Mouse (Mus musculus) myocyte (in vitro differentiated cells): ENCODE data around the gene Gm20388.

Source experiments
- CEBPB ChIP-seq: IDR thresholded peaks from 2 replicates; pipeline ENCODE4 v1.6.1; 2011; ENCODE audit warnings: mild to moderate bottlenecking, moderate library complexity; ENCODE audit not compliant: poor library complexity, insufficient read depth, severe bottlenecking
- E2F4 ChIP-seq: IDR thresholded peaks from one replicate; pipeline ENCODE4 v1.6.1; 2011; ENCODE audit warnings: mild to moderate bottlenecking, control low read depth, moderate library complexity; ENCODE audit not compliant: insufficient read depth
- MYOD1 ChIP-seq, 3 experiments: IDR thresholded peaks; one replicate each; pipeline ENCODE4 v1.6.1; 2011; ENCODE audit warnings: control low read depth in 2 of 3, low read depth in 2 of 3, mild to moderate bottlenecking in 2 of 3, moderate library complexity in 1 of 3; ENCODE audit not compliant: insufficient read length in 2 of 3, control insufficient read depth in 1 of 3
- MYOG ChIP-seq, 3 experiments: IDR thresholded peaks; one replicate each; pipeline ENCODE4 v1.6.1; 2011; ENCODE audit warnings: control low read depth in 2 of 3, low read depth in 2 of 3, mild to moderate bottlenecking in 2 of 3; ENCODE audit not compliant: insufficient read length in 2 of 3, control insufficient read depth in 1 of 3, insufficient read depth in 1 of 3
- POLR2A ChIP-seq: IDR thresholded peaks from one replicate; pipeline ENCODE4 v1.6.1; 2011; ENCODE audit warnings: low read depth, mild to moderate bottlenecking, control low read depth, moderate library complexity; ENCODE audit not compliant: insufficient read length
- POLR2AphosphoS2 ChIP-seq: IDR thresholded peaks from one replicate; pipeline ENCODE4 v1.6.1; 2011; ENCODE audit warnings: low read depth, control low read depth; ENCODE audit not compliant: insufficient read length
- REST ChIP-seq: IDR thresholded peaks from one replicate; pipeline ENCODE4 v1.6.1; 2011; ENCODE audit warnings: mild to moderate bottlenecking, control low read depth, moderate library complexity; ENCODE audit not compliant: insufficient read depth, insufficient read length
- SRF ChIP-seq: IDR thresholded peaks from one replicate; pipeline ENCODE4 v1.6.1; 2011; ENCODE audit warnings: low read depth; ENCODE audit not compliant: control insufficient read depth, insufficient read length
- TCF12 ChIP-seq: IDR thresholded peaks from one replicate; pipeline ENCODE4 v1.6.1; 2011; ENCODE audit warnings: mild to moderate bottlenecking, control low read depth; ENCODE audit not compliant: poor library complexity, insufficient read depth, severe bottlenecking

GRCm38 (mm10) chr8:123898576-123898975, 3987.9 kb downstream of the Gm20388 start:
- no peak for TF ChIP-seq POLR2A
- TF ChIP-seq E2F4: no peak
- no peak for TF ChIP-seq MYOG (IDR thresholded peaks at IDR 0.05; ENCODE audit: control insufficient read depth in 1 of 3, insufficient read depth in 1 of 3, insufficient read length in 2 of 3, low read depth in 2 of 3)
- TF ChIP-seq SRF: no peak
- TF ChIP-seq REST: no peak
- no peak for TF ChIP-seq MYOD1 (IDR thresholded peaks at IDR 0.05; ENCODE audit: control insufficient read depth in 1 of 3, insufficient read length in 2 of 3, low read depth in 2 of 3)
- no peak for TF ChIP-seq CEBPB
- TF ChIP-seq TCF12: no peak
- TF ChIP-seq POLR2AphosphoS2: no peak
